Mouse (Mus musculus): ENCODE results near the gene Gstcd.

The Gstcd gene

GRCm38 (mm10) chr3:133091664-133092273, at the start of gene Gstcd, which contains the start of gene Ints12:
Gene Gstcd, minus strand, starts transcription at chr3:133092033.
Gene Ints12, plus strand, starts transcription at chr3:133091840.
- peak; percentile 88 to 93 for DNase-seq (ENCODE audit: low spot score in 2 of 2)

- DNase-seq (ENCODE audit: low spot score in 2 of 2) = no peak
These were observed 40.8 kb upstream of the Gstcd start for GRCm38 (mm10) chr3:133132611-133133010.

GRCm38 (mm10) chr3:133131372-133131771, 39.5 kb upstream of the Gstcd start:
- no peak for DNase-seq (ENCODE audit: low spot score in 2 of 2)

- no peak for DNase-seq (ENCODE audit: low spot score in 2 of 2)
These were observed 21.4 kb upstream of the Gstcd start for GRCm38 (mm10) chr3:133113281-133113680.

GRCm38 (mm10) chr3:133111741-133112140, 19.9 kb upstream of the Gstcd start:
- no peak for DNase-seq (ENCODE audit: low spot score in 2 of 2)

GRCm38 (mm10) chr3:133109844-133110243, 18.0 kb upstream of the Gstcd start:
- DNase-seq (ENCODE audit: low spot score in 2 of 2) = no peak

- no peak for DNase-seq (ENCODE audit: low spot score in 2 of 2)
These were observed 16.9 kb upstream of the Gstcd start for GRCm38 (mm10) chr3:133108731-133109130.

GRCm38 (mm10) chr3:133104436-133104835, 12.6 kb upstream of the Gstcd start:
- no peak for DNase-seq (ENCODE audit: low spot score in 2 of 2)

- DNase-seq (ENCODE audit: low spot score in 2 of 2) = no peak
These were observed 11.9 kb upstream of the Gstcd start for GRCm38 (mm10) chr3:133103768-133104167.

- DNase-seq (ENCODE audit: low spot score in 2 of 2) = no peak
These were observed 7.1 kb upstream of the Gstcd start for GRCm38 (mm10) chr3:133098909-133099308.

GRCm38 (mm10) chr3:133098336-133098735, 6.5 kb upstream of the Gstcd start:
- no peak for DNase-seq (ENCODE audit: low spot score in 2 of 2)

- DNase-seq (ENCODE audit: low spot score in 2 of 2) = no peak
These were observed 6.1 kb upstream of the Gstcd start for GRCm38 (mm10) chr3:133097936-133098335.

GRCm38 (mm10) chr3:133094305-133094704, 2.5 kb upstream of the Gstcd start:
- no peak for DNase-seq (ENCODE audit: low spot score in 2 of 2)

- no peak for DNase-seq (ENCODE audit: low spot score in 2 of 2)
These were observed 1.1 kb upstream of the Gstcd start for GRCm38 (mm10) chr3:133092936-133093335.

- no peak for DNase-seq (ENCODE audit: low spot score in 2 of 2)
These were observed 531 bp upstream of the Gstcd start for GRCm38 (mm10) chr3:133092274-133092853.

GRCm38 (mm10) chr3:133091121-133091663, 641 bp downstream of the Gstcd start:
- peak in 1 of 2 experiments; percentile 16 for DNase-seq (ENCODE audit: low spot score in 2 of 2)

GRCm38 (mm10) chr3:133090247-133091120, 1.3 kb downstream of the Gstcd start:
- DNase-seq (ENCODE audit: low spot score in 2 of 2) = no peak

- no peak for DNase-seq (ENCODE audit: low spot score in 2 of 2)
These were observed 6.0 kb downstream of the Gstcd start for GRCm38 (mm10) chr3:133085858-133086257.

GRCm38 (mm10) chr3:133082736-133083135, 9.1 kb downstream of the Gstcd start:
- DNase-seq (ENCODE audit: low spot score in 2 of 2) = no peak

- no peak for DNase-seq (ENCODE audit: low spot score in 2 of 2)
These were observed 16.3 kb downstream of the Gstcd start for GRCm38 (mm10) chr3:133075560-133075959.

GRCm38 (mm10) chr3:133052068-133052467, 39.8 kb downstream of the Gstcd start:
- no peak for DNase-seq (ENCODE audit: low spot score in 2 of 2)

GRCm38 (mm10) chr3:133033145-133033755, 58.6 kb downstream of the Gstcd start:
- no peak for DNase-seq (ENCODE audit: low spot score in 2 of 2)
